Mouse (Mus musculus): ENCODE data around the gene Nfatc4. TPM values are rescaled to one million over a fixed set of nuclear protein-coding genes. Genes with fewer than 3 reads are reported as not detected.

Gene Nfatc4
- total RNA-seq, 4 experiments from 2014 or later, result 3.3 to 4.2 (median 3.7) TPM

GRCm38 (mm10) chr14:55880982-55881381, 58.0 kb downstream of the Nfatc4 start:
- DNase-seq (ENCODE audit: low spot score), result no peak

- DNase-seq (ENCODE audit: low spot score), result no peak
Observed at GRCm38 (mm10) chr14:55882171-55882641, 59.3 kb downstream of the Nfatc4 start.

- no peak for DNase-seq (ENCODE audit: low spot score)
Observed at GRCm38 (mm10) chr14:55883149-55883661, 60.3 kb downstream of the Nfatc4 start.

Other genes starting within 250 kb of the Nfatc4 start
- 100 to 1,000 TPM; 165 to 203 (median 175) TPM for gene Fitm1, start 247.5 kb upstream of the Nfatc4 start, total RNA-seq (2022)
- 100 to 1,000 TPM; 273 to 297 (median 284) TPM for gene Psme1, start 245.0 kb upstream of the Nfatc4 start, total RNA-seq (2022)
- 10 to 100 TPM; 65.0 to 75.0 (median 68.2) TPM for gene Emc9, start 237.8 kb upstream of the Nfatc4 start, total RNA-seq (2022)
- gene Psme2, start 232.0 kb upstream of the Nfatc4 start, total RNA-seq (2022), result 100 to 1,000 TPM in 3 of 4 experiments, 10 to 100 TPM in 1; 92.6 to 112 (median 108) TPM
- 10 to 100 TPM; 23.9 to 29.1 (median 26.9) TPM for gene Rnf31, start 231.4 kb upstream of the Nfatc4 start, total RNA-seq (2022)
- gene Irf9, start 219.6 kb upstream of the Nfatc4 start, total RNA-seq (2022), result 1 to 10 TPM; 7.2 to 8.9 (median 8.4) TPM
- 1 to 10 TPM in 1 of 4 experiments, under 1 TPM in 3; 0.53 to 1.4 (median 0.67) TPM for gene Rec8, start 205.1 kb upstream of the Nfatc4 start, total RNA-seq (2022)
- gene Ipo4, start 187.2 kb upstream of the Nfatc4 start, total RNA-seq (2022), result 10 to 100 TPM; 58.2 to 75.2 (median 71.6) TPM
- gene Gm49378, start 185.2 kb upstream of the Nfatc4 start, total RNA-seq (2022), result 1 to 10 TPM; 1.6 to 3.3 (median 2.6) TPM
- gene Tm9sf1, start 179.3 kb upstream of the Nfatc4 start, total RNA-seq (2022), result 10 to 100 TPM; 38.9 to 44.2 (median 40.8) TPM
- gene Tssk4, start 173.0 kb upstream of the Nfatc4 start, total RNA-seq (2022), result under 1 TPM; 0.44 to 0.88 (median 0.52) TPM
- gene Mdp1, start 162.6 kb upstream of the Nfatc4 start, total RNA-seq (2022), result 10 to 100 TPM; 46.2 to 64.1 (median 52.7) TPM
- gene Gmpr2, start 151.2 kb upstream of the Nfatc4 start, total RNA-seq (2022), result 10 to 100 TPM in 1 of 4 experiments, 1 to 10 TPM in 3; 7.8 to 11.2 (median 8.9) TPM
- gene Nedd8, start 151.0 kb upstream of the Nfatc4 start, total RNA-seq (2022), result 100 to 1,000 TPM; 245 to 279 (median 255) TPM
- gene Tinf2, start 141.3 kb upstream of the Nfatc4 start, total RNA-seq (2022), result 10 to 100 TPM; 11.1 to 15.2 (median 13.3) TPM
- under 1 TPM; 0.16 to 0.43 (median 0.27) TPM for gene Tgm1, start 109.2 kb upstream of the Nfatc4 start, total RNA-seq (2022)
- gene Rabggta, start 100.9 kb upstream of the Nfatc4 start, total RNA-seq (2022), result 10 to 100 TPM; 13.3 to 14.6 (median 14.5) TPM
- 10 to 100 TPM; 38.3 to 46.8 (median 43.2) TPM for gene Dhrs1, start 77.5 kb upstream of the Nfatc4 start, total RNA-seq (2022)
- 10 to 100 TPM in 3 of 4 experiments, 1 to 10 TPM in 1; 9.6 to 13.2 (median 11.0) TPM for gene Nop9, start 77.5 kb upstream of the Nfatc4 start, total RNA-seq (2022)
- 1 to 10 TPM in 3 of 4 experiments, under 1 TPM in 1; 0.95 to 1.9 (median 1.4) TPM for gene Cideb, start 64.7 kb upstream of the Nfatc4 start, total RNA-seq (2022)
- under 1 TPM; 0.06 to 0.19 (median 0.13) TPM for gene Ltb4r2, start 61.7 kb upstream of the Nfatc4 start, total RNA-seq (2022)
- gene Ltb4r1, start 57.2 kb upstream of the Nfatc4 start, total RNA-seq (2022), result under 1 TPM in 3 of 4 experiments, not detected in 1; 0.19 to 0.49 (median 0.26) TPM
- 10 to 100 TPM; 13.0 to 22.0 (median 16.4) TPM for gene Adcy4, start 39.0 kb upstream of the Nfatc4 start, total RNA-seq (2022)
- gene Ripk3, start 34.3 kb upstream of the Nfatc4 start, total RNA-seq (2022), result 1 to 10 TPM; 2.2 to 6.2 (median 3.4) TPM
- gene Nynrin, start 30.9 kb downstream of the Nfatc4 start, total RNA-seq (2022), result 10 to 100 TPM in 1 of 4 experiments, 1 to 10 TPM in 3; 4.4 to 11.5 (median 6.2) TPM
- under 1 TPM in 1 of 4 experiments, not detected in 3; 0.06 TPM for gene Cbln3, start 61.2 kb downstream of the Nfatc4 start, total RNA-seq (2022)
- gene Khnyn, start 61.8 kb downstream of the Nfatc4 start, total RNA-seq (2022), result 10 to 100 TPM in 2 of 4 experiments, 1 to 10 TPM in 2; 8.1 to 11.7 (median 10.3) TPM
- gene Sdr39u1, start 77.1 kb downstream of the Nfatc4 start, total RNA-seq (2022), result 100 to 1,000 TPM; 120 to 148 (median 130) TPM
- 1 to 10 TPM in 2 of 4 experiments, under 1 TPM in 2; 0.57 to 1.2 (median 0.99) TPM for gene Cma1, start 121.5 kb downstream of the Nfatc4 start, total RNA-seq (2022)
- gene Cma2, start 127.8 kb downstream of the Nfatc4 start, total RNA-seq (2022), result not detected
- gene Mcpt1, start 194.8 kb downstream of the Nfatc4 start, total RNA-seq (2022), result not detected
- not detected for gene Mcpt9, start 207.4 kb downstream of the Nfatc4 start, total RNA-seq (2022)
- gene Mcpt2, start 218.9 kb downstream of the Nfatc4 start, total RNA-seq (2022), result not detected
- gene Mcpt4, start 239.2 kb downstream of the Nfatc4 start, total RNA-seq (2022), result 1 to 10 TPM in 2 of 4 experiments, under 1 TPM in 2; 0.65 to 1.8 (median 1.1) TPM